Mouse (Mus musculus) kidney, postnatal 0 days (tissue): Measurements from ENCODE around the gene Tmem38b. TPM values are rescaled to one million over a fixed set of nuclear protein-coding genes. Genes with fewer than 3 reads are reported as not detected.

Experiments
- ATAC-seq: fragments of 200-750 bp; cut with Nextera tagmentation; replicated peaks from 2 replicates; pipeline ENCODE4 v1.8.0; 2017; ENCODE audit warnings: low read depth, moderate number of reproducible peaks, moderate TSS enrichment, moderate library complexity; ENCODE audit not compliant: low FRiP score
- DNase-seq: peaks from one replicate; pipeline ENCODE4 v3.0.0-alpha.2; 2016; ENCODE audit warnings: low spot score
- H3K27ac ChIP-seq: fragments of 300-500 bp; sonication (generic); 2 replicates; pipeline ENCODE4 v1.5.1; 2014; ENCODE audit warnings: mild to moderate bottlenecking
- H3K27me3 ChIP-seq: fragments of 300-500 bp; sonication (generic); 2 replicates; pipeline ENCODE4 v1.6.1; 2014; ENCODE audit warnings: low read length, mixed read lengths; ENCODE audit not compliant: insufficient read depth
- H3K36me3 ChIP-seq: fragments of 300-500 bp; sonication (generic); 2 replicates; pipeline ENCODE4 v1.6.1; 2014; ENCODE audit warnings: low read length, mixed read lengths; ENCODE audit not compliant: insufficient read depth
- H3K4me1 ChIP-seq: fragments of 300-500 bp; sonication (generic); replicated peaks from 2 replicates; pipeline ENCODE4 v1.6.1; 2014; ENCODE audit warnings: antibody characterized with exemption, low read length, mixed read lengths; ENCODE audit not compliant: insufficient read depth
- H3K4me2 ChIP-seq: fragments of 300-500 bp; sonication (generic); 2 replicates; pipeline ENCODE4 v1.6.1; 2014; ENCODE audit warnings: mild to moderate bottlenecking, low read length, moderate library complexity, mixed read lengths
- H3K4me3 ChIP-seq: fragments of 300-500 bp; sonication (generic); replicated peaks from 2 replicates; pipeline ENCODE4 v1.5.1; 2014; ENCODE audit warnings: low read depth, low read length
- H3K9ac ChIP-seq: fragments of 300-500 bp; sonication (generic); 2 replicates; pipeline ENCODE4 v1.6.1; 2014; ENCODE audit warnings: low read depth, low read length
- H3K9me3 ChIP-seq: fragments of 300-500 bp; sonication (generic); replicated peaks from 2 replicates; pipeline ENCODE4 v1.6.1; 2016; ENCODE audit warnings: low read length, inconsistent platforms, mixed read lengths
- CTCF ChIP-seq: IDR thresholded peaks from 2 replicates; pipeline ENCODE4 v1.5.1; 2016; ENCODE audit warnings: antibody characterized with exemption, low read depth, mild to moderate bottlenecking, moderate library complexity
- WGBS: fragments of 180-500 bp; shearing (Covaris S2); extraction: QIAGEN DNeasy Blood & Tissue Kit; methylation state at CpG from one replicate; pipeline ENCODE4 v1.1.7; 2014; 5-methylcytosine and 5-hydroxymethylcytosine counted together
- polyA plus RNA-seq: library from polyadenylated mRNA; unstranded; fragments of >200 nt; fragmentation: Nextera tagmentation; extraction: Ambion mirVana; gene quantifications from 2 replicates; pipeline ENCODE4 v1.2.1, GENCODE M21; 2015

The Tmem38b gene
- polyA plus RNA-seq, 1 experiment from 2014 or later, result 10.6 TPM

DNA sequence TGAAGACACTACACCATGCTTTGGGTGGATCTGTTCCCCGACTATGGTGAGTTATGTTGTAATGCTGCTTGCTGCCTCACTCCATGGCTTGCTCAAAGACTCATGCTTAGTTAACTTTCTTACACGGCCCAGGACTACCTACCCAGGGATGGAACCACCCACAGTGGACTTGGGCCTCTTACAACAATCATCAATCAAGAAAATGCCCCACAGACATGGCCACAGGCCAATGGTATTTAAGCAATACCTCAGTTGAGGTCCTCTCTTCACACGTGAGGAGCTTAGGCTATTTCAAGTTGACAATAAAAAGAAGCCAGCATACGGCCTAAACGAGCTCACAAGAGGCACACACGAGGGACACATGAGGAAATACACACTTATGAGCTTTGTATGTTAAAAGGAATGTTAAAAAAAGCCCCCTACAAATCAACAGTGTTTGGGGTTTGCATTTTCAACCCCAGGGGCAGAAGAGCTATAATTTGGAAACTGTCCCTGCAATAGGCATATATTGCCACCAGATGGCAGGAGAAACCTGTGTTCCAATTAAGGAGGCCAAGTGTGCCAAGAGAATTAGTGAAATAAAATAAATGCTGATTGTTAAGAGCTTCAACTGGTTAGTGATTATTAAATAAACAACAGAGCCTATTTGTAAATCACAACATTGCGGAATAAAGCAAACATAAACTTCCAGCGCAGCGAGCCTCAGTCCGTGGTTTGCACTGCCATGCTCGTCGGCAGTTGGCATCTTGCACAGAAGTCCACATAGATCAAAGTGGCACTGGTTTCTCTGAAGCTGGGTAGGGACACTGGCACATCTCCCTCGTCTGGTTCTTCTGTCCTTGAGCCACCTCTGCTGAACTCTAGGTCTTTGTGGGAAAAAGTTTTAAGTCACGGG lies 58.8 kb downstream of the Tmem38b start:
- 67% methylated on average over 14 of the region's 14 CpGs for WGBS
- no peaks in the 10 kb centered on the region for H3K4me1 ChIP-seq
- no peak overlapping the region for H3K4me3 ChIP-seq
- no peaks in the 10 kb centered on the region for H3K9me3 ChIP-seq
- H3K27ac ChIP-seq, result no peak overlapping the region
- H3K4me2 ChIP-seq, result no peak overlapping the region
- H3K27me3 ChIP-seq, result no peaks in the 10 kb centered on the region
- DNase-seq (peak; percentile 69), ATAC-seq (no peak)
- TF ChIP-seq CTCF, result peak; percentile 83
- no peaks in the 10 kb centered on the region for H3K36me3 ChIP-seq
- H3K9ac ChIP-seq, result no peak overlapping the region

GRCm38 (mm10) chr4:53886342-53887088 lies 60.7 kb downstream of the Tmem38b start:
- ATAC-seq (no peak), DNase-seq (peak; percentile 46)
- H3K4me3 ChIP-seq, result peak overlapping the region; percentile 11; the same call in 1 of the 2 replicates
- H3K4me1 ChIP-seq, result no peaks in the 10 kb centered on the region
- H3K27ac ChIP-seq, result no peak overlapping the region
- peak overlapping the region; percentile 36 for H3K4me2 ChIP-seq
- no peak for TF ChIP-seq CTCF
- H3K27me3 ChIP-seq, result no peaks in the 10 kb centered on the region
- H3K36me3 ChIP-seq, result no peaks in the 10 kb centered on the region
- no peaks in the 10 kb centered on the region for H3K9me3 ChIP-seq
- WGBS, result 38% methylated on average over 22 of the region's 22 CpGs
- H3K9ac ChIP-seq, result peak overlapping the region; percentile 32; the same call in 1 of the 2 replicates

DNA sequence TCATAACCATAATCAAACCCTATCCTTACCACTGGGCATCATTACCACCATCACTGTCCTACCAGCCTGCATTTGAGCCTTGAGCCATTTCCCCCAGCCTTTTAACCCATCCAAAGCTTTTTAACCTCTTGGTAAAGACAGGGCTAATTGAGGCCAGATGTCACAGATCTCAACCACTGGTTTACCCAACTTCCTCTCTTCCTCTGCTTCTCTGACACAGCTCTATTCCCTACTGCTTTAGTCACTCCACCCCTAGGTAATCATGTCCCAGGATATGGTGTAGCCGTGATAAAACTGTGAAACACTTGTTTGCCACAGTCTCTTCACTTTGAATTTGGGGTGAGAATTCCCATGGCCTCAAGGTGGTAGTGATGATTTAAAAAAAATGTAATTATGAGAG lies 69.5 kb downstream of the Tmem38b start:
- Histone ChIP-seq H3K9me3 (no peaks in the 10 kb centered on the region), H3K4me3 (no peak overlapping the region), H3K4me2 (no peak overlapping the region), H3K36me3 (no peaks in the 10 kb centered on the region), H3K27me3 (no peaks in the 10 kb centered on the region; the same call in 1 of the 2 replicates), H3K4me1 (no peaks in the 10 kb centered on the region), H3K9ac (no peak overlapping the region), H3K27ac (no peak overlapping the region)
- ATAC-seq (no peak), DNase-seq (no peak)
- 90% methylated on average over 1 of the region's 1 CpGs for WGBS
- no peak for TF ChIP-seq CTCF

- 77% methylated on average over 7 of the region's 7 CpGs for WGBS
- Histone ChIP-seq H3K4me3 (no peak overlapping the region), H3K9ac (no peak overlapping the region), H3K4me2 (no peak overlapping the region), H3K9me3 (no peaks in the 10 kb centered on the region), H3K27me3 (no peaks in the 10 kb centered on the region; the same call in 1 of the 2 replicates), H3K36me3 (no peaks in the 10 kb centered on the region), H3K27ac (no peak overlapping the region), H3K4me1 (no peaks in the 10 kb centered on the region)
- no peak for TF ChIP-seq CTCF
- DNase-seq, result no peak
- ATAC-seq, result no peak
Observed at GRCm38 (mm10) chr4:53896150-53896833, 70.4 kb downstream of the Tmem38b start.

- no peaks in the 10 kb centered on the region for H3K36me3 ChIP-seq
- 14% methylated on average over 6 of the region's 6 CpGs for WGBS
- H3K4me2 ChIP-seq, result no peak overlapping the region
- H3K9me3 ChIP-seq, result no peaks in the 10 kb centered on the region
- H3K27ac ChIP-seq, result no peak overlapping the region
- DNase-seq (peak; percentile 57), ATAC-seq (no peak)
- H3K4me1 ChIP-seq, result no peaks in the 10 kb centered on the region
- no peak overlapping the region for H3K4me3 ChIP-seq
- TF ChIP-seq CTCF, result no peak
- no peak overlapping the region for H3K9ac ChIP-seq
- no peaks in the 10 kb centered on the region; the same call in 1 of the 2 replicates for H3K27me3 ChIP-seq
Observed at GRCm38 (mm10) chr4:53900386-53900971, 74.6 kb downstream of the Tmem38b start.
